Mouse (Mus musculus) central nervous system, embryonic 14 days (tissue): ENCODE data around the gene Ctsl. TPM values are rescaled to one million over a fixed set of nuclear protein-coding genes. Genes with fewer than 3 reads are reported as not detected.

Source experiments
- polyA plus RNA-seq: library from polyadenylated mRNA; depleted of rRNA; stranded (reverse); fragments of >200 nt; gene quantifications from 2 replicates; pipeline ENCODE4 v1.2.3, GENCODE M21; 2012; rRNA removed

The Ctsl gene
- polyA plus RNA-seq, result 98.2 and 119 TPM in 2 replicates

DNA sequence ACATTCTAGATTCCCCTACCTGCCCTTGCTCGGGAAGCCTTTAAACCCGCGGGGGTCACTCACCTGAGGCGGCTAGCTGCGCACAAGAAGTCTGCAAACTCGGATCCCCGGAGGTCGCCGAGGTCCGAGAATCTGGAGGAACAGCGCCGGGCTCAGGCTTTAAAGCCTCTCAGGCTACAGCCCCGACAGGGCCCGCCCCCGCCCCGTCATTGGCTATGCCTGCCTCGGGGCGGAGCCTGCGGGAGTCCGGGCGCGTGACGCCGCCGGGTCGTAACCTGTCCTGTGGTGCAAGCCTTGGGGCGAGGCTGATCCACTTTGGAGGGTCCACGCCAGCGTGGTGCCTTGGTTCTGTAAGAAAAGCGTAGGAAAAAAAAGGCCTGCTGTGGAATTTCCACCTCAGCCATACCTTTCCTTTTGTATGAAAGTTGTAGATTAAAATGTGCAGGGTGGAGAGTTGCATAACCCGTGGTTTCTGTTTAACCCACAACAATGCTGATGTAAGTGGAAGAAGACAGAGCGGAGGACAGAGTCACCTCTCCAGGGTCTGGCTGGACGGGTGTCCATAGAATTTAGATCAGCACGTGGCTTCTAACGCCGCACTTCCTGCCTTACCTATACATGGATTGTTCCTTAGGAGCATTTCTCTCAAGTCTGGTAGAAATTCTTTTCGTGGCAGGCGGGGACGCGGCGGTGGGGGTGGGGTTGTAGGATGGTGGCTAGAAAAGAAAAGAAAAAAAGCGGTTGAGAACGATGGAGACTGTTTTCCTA lies at the start of gene Ctsl:
TSS of gene Ctsl (minus strand) at position 718 of the 768 bp plus-strand sequence.

DNA sequence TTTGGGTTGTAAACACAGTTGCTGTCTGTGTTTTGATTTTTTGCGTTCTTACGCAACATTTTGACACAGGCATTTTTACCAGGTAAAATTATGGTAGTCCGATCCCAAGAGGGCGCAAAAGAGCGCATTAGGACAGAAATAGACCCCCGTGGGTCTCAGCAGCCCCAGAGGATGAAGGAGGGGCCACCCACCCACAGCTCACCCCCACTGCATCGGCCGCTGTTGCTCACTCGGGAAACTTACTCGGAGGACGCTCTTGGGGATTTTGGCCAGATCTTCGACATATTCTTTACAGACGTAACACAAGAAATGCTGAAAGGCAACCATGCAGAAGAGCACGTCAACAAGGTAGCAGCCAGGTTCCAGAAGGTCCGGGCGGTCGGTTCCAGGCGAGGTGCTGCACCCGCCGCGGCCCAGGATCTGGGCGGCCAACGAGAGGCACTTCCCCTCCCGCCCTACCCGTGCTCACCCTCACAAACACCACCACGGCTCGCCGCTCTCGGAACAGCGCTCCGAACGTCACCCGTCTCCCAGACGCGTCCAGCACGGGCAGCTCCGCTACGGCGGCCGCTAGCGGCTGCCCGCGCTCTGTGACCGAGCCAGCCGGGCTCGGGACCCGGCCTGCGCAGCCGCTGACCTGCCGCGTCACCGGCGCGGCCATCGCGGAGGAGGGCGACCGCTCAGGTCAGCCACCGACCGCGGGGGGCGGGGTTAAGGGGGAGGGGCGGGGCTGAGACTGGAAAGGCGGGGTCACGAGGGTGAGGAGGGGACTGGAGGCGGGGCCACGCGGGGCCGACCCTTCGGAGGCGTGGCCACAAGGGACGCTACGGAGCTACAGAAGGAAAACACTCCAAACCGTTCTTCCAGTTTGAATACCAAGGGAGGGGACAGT lies 58.4 kb downstream of the Ctsl start, which contains the start of gene Aaed1:
TSS of gene Aaed1 (minus strand) at position 687 of the 892 bp plus-strand sequence.

Other genes with a start within 250 kb of the Ctsl start
- 1.4 and 3.1 TPM in 2 replicates for gene Slc35d2, start 241.5 kb downstream of the Ctsl start, polyA plus RNA-seq
- 12.5 and 14.2 TPM in 2 replicates for gene Zfp367, start 217.7 kb downstream of the Ctsl start, polyA plus RNA-seq
- gene Habp4, start 209.1 kb downstream of the Ctsl start, polyA plus RNA-seq, result 32.6 and 37.6 TPM in 2 replicates
- 6.5 and 8.0 TPM in 2 replicates for gene Cdc14b, start 95.6 kb downstream of the Ctsl start, polyA plus RNA-seq
- 5.7 and 7.9 TPM in 2 replicates for gene Aaed1, start 58.2 kb downstream of the Ctsl start, polyA plus RNA-seq
- gene Cdk20, start 61.4 kb upstream of the Ctsl start, polyA plus RNA-seq, result 20.5 and 20.6 TPM in 2 replicates
- gene Fam240b, start 126.9 kb upstream of the Ctsl start, polyA plus RNA-seq, result not detected in 2 replicates